Mouse (Mus musculus): Measurements from ENCODE around the gene Kcnn4. TPM values are rescaled to one million over a fixed set of nuclear protein-coding genes. Genes with fewer than 3 reads are reported as not detected.
"Not testable (repeated sequence)": the region's sequence is repeated elsewhere in the genome, so short reads cannot be mapped to it uniquely, and the experiment has no call there.

Kcnn4 gene
- polyA plus RNA-seq, 1 experiment from 2014 or later: 41.0 TPM

DNA sequence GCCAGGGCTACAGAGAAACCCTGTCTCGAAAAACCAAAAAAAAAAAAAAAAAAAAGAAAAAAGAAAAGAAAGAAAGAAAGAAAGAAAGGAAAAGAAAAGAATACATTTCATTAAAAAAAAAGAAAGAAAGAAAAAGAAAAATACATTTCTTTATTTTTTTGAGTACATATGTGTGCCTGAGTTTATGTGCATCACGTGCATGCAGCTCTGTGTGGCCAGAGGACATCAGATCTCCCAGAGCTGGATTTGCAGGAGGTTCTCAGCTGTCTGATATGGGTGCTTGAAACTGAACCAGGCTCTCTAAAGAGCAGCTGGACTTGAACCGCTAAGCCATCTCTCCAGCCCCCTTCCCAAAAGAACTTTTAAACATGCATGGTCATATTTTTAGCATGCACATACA is 24.0 kb downstream of the Kcnn4 start:
- Histone ChIP-seq H3K4me2 (ENCODE audit: low read depth, low read length) (peak overlapping the region; percentile 61; the same call in 1 of the 2 replicates), H3K27me3 (ENCODE audit: insufficient read depth, low read length) (no peaks in the 10 kb centered on the region), H3K27ac (ENCODE audit: low read depth) (peak overlapping the region; percentile 78), H3K4me3 (ENCODE audit: low read depth, low read length) (no peak overlapping the region), H3K36me3 (replicated peaks; ENCODE audit: insufficient read depth, low read length) (no peaks in the 10 kb centered on the region), H3K9me3 (ENCODE audit: low read length) (no peaks in the 10 kb centered on the region), H3K4me1 (ENCODE audit: insufficient read depth) (peaks cover 32% of the 10 kb centered on the region), H3K9ac (replicated peaks) (no peak overlapping the region)
- no peak for DNase-seq
- WGBS (ENCODE audit: insufficient replicate concordance): 55% methylated on average over 3 of the region's 3 CpGs
- TF ChIP-seq CTCF (IDR thresholded peaks at IDR 0.05; ENCODE audit: low read depth) (no peak), EP300 (IDR thresholded peaks at IDR 0.05; ENCODE audit: low read depth) (no peak)
- no peak for ATAC-seq

DNA sequence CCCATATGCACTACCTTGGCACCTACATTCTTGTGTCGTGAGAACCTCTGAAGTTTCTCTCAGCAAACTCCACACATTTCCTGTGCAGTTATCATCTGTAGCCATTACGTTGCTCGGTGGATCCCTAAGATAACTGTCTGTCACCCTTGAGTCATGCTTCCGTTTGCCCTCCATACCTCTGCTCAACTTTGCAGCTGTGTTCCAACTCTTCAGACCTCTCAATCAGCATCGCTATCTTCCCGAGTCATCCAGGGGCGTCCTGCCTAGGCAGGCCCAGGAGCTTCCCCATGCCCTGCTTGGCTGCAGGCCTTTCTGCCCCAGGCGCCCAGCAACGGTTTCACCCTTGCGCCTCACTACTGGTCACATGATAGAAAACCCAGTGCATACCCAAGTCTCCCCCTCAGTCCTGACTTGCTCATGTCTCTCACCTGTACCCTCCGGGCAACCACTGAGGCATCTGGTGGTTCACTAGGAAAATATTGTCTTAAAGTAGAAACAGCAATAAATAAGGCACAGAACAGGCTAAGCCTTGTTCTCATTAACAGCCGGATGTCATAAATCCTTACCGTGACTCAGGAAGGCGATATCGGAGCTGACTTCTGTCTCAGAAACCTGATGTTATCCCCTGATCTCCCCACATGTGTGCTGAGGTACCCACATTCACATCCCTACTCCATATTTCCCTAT is 24.6 kb downstream of the Kcnn4 start:
- H3K4me1 ChIP-seq (ENCODE audit: insufficient read depth): peaks cover 32% of the 10 kb centered on the region
- 31% methylated on average over 15 of the region's 15 CpGs for WGBS (ENCODE audit: insufficient replicate concordance)
- peak overlapping the region; percentile 61 for H3K4me2 ChIP-seq (ENCODE audit: low read depth, low read length)
- H3K4me3 ChIP-seq (ENCODE audit: low read depth, low read length): 0 out of 2 replicates have a peak overlapping the region, but pooled peaks have one; percentile 10
- H3K9ac ChIP-seq (replicated peaks): peak overlapping the region; percentile 58
- no peak for TF ChIP-seq CTCF (IDR thresholded peaks at IDR 0.05; ENCODE audit: low read depth)
- peak; percentile 78 for TF ChIP-seq EP300 (IDR thresholded peaks at IDR 0.05; ENCODE audit: low read depth)
- peak overlapping the region; percentile 78 for H3K27ac ChIP-seq (ENCODE audit: low read depth)
- DNase-seq (no peak), ATAC-seq (peak; percentile 3)
- H3K9me3 ChIP-seq (ENCODE audit: low read length): no peaks in the 10 kb centered on the region
- H3K27me3 ChIP-seq (ENCODE audit: insufficient read depth, low read length): no peaks in the 10 kb centered on the region
- no peaks in the 10 kb centered on the region for H3K36me3 ChIP-seq (replicated peaks; ENCODE audit: insufficient read depth, low read length)

DNA sequence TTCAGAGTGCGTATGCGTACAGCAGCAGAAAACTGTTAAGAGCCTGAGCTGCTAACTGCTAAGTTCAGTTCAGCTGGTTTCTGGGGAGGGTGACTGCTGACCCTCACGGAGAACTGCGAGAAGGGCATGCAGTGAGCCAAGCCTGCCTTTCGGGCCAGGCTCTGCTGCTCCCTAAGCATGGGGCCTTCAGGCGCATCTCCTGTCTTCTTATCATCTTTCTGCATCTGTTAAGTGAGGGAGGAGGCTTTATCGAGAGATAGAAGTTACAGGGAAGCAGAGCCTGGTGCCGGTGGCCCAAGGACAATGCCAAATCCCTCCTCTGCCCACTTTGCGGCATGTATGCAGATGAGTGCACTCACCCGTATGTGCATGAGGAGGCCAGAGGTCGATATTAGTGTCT is 26.8 kb downstream of the Kcnn4 start:
- peak overlapping the region; percentile 18; the same call in 1 of the 2 replicates for H3K9ac ChIP-seq (replicated peaks)
- no peak for ATAC-seq
- TF ChIP-seq CTCF (IDR thresholded peaks at IDR 0.05; ENCODE audit: low read depth): no peak
- TF ChIP-seq EP300 (IDR thresholded peaks at IDR 0.05; ENCODE audit: low read depth): peak; percentile 82
- no peak for DNase-seq
- no peaks in the 10 kb centered on the region for H3K27me3 ChIP-seq (ENCODE audit: insufficient read depth, low read length)
- WGBS (ENCODE audit: insufficient replicate concordance): 52% methylated on average over 11 of the region's 11 CpGs
- H3K4me3 ChIP-seq (ENCODE audit: low read depth, low read length): no peak overlapping the region
- no peaks in the 10 kb centered on the region for H3K36me3 ChIP-seq (replicated peaks; ENCODE audit: insufficient read depth, low read length)
- H3K27ac ChIP-seq (ENCODE audit: low read depth): peak overlapping the region; percentile 58; the same call in 1 of the 2 replicates
- peak overlapping the region; percentile 79 for H3K4me2 ChIP-seq (ENCODE audit: low read depth, low read length)
- no peaks in the 10 kb centered on the region for H3K9me3 ChIP-seq (ENCODE audit: low read length)
- H3K4me1 ChIP-seq (ENCODE audit: insufficient read depth): peaks cover 37% of the 10 kb centered on the region

DNA sequence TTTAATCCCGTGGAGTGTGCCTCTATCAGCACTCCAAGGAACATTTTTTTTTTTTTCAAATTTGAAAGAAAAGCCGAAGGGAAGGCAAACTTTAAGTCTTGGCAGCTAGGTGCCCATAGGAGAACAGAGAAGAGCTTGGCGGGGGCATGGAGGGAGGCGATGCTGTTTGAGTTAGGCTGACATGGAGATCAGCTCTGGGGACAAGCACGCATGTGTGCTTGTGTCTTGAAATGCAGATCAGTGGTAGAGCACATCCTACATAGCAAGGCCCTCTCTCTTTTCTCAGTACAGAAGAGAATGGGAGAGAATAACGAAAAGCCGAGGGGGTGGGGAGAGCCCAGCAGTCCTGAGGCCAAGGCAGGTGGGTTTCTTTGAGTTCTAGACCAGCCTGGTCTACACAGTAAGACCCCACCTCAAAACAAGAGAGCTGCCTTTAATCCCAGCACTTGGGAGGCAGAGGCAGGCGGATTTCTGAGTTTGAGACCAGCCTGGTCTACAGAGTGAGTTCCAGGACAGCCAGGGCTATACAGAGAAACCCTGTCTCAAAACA is 28.4 kb downstream of the Kcnn4 start:
- H3K9me3 ChIP-seq (ENCODE audit: low read length): no peaks in the 10 kb centered on the region; the same call in 1 of the 2 replicates
- peaks cover 33% of the 10 kb centered on the region for H3K4me1 ChIP-seq (ENCODE audit: insufficient read depth)
- TF ChIP-seq CTCF (IDR thresholded peaks at IDR 0.05; ENCODE audit: low read depth) (no peak), EP300 (IDR thresholded peaks at IDR 0.05; ENCODE audit: low read depth) (no peak)
- peak overlapping the region; percentile 95 for H3K27ac ChIP-seq (ENCODE audit: low read depth)
- H3K36me3 ChIP-seq (replicated peaks; ENCODE audit: insufficient read depth, low read length): peaks cover 8% of the 10 kb centered on the region
- peak overlapping the region; percentile 79 for H3K4me2 ChIP-seq (ENCODE audit: low read depth, low read length)
- peak overlapping the region; percentile 51 for H3K4me3 ChIP-seq (ENCODE audit: low read depth, low read length)
- peak overlapping the region; percentile 66 for H3K9ac ChIP-seq (replicated peaks)
- H3K27me3 ChIP-seq (ENCODE audit: insufficient read depth, low read length): no peaks in the 10 kb centered on the region
- ATAC-seq (no peak), DNase-seq (no peak)
- 81% methylated on average over 8 of the region's 8 CpGs for WGBS (ENCODE audit: insufficient replicate concordance)

DNA sequence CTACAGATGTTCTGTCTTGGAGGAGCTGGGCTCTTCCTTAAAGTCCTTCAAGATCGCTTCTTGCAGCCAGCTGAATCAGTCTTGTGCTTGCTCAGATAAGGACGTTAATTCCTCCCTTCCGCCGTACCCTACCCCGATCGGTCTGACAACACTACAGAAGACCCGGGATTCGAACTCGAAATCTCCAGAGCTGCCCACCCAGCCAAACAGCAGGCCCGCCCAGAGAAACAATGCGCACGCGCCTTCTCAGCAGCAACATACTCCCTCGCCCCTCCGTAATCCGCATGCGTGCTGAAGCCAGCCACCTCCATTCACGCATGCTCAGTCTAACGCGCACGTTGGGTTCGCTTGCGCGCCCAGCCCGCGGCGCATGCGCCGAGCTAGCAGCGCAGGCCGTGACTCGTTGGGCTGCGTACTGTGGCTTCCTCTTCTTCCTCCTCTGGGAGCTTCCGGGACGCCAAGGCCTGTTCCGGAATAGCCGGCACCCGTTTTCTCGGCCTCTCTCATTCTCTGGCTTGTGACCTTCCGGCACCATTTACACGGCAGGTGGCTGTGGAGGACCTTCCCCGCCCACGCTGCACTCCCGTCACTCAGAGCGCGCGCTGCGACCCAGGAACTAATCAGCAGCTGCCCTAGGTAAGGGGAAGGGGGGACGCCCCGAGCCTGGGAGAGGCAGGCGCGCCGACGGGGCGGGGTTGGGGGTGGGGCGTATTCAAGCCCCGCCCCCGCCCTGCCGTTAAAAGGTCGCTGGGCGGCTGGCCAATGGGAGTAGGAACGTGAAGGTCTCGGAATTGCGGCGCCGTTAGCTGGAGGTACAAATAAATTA is 29.4 kb downstream of the Kcnn4 start, which contains the start of gene Smg9:
Smg9 (plus strand) TSS at position 364 of the 826 bp plus-strand sequence.
- peak within 1 kb of the TSS; percentile 51 for H3K4me3 ChIP-seq (ENCODE audit: low read depth, low read length)
- DNase-seq (peak; percentile 97), ATAC-seq (peak; percentile 94)
- H3K9ac ChIP-seq (replicated peaks): peak within 1 kb of the TSS; percentile 66
- H3K36me3 ChIP-seq (replicated peaks; ENCODE audit: insufficient read depth, low read length): peaks cover 15% of the 10 kb centered on the region
- H3K4me2 ChIP-seq (ENCODE audit: low read depth, low read length): peak within 1 kb of the TSS; percentile 79
- no peaks in the 10 kb centered on the region; the same call in 1 of the 2 replicates for H3K9me3 ChIP-seq (ENCODE audit: low read length)
- peaks cover 31% of the 10 kb centered on the region for H3K4me1 ChIP-seq (ENCODE audit: insufficient read depth)
- WGBS (ENCODE audit: insufficient replicate concordance): 1% methylated on average over 66 of the region's 66 CpGs
- peak within 1 kb of the TSS; percentile 95 for H3K27ac ChIP-seq (ENCODE audit: low read depth)
- no peak for TF ChIP-seq CTCF (IDR thresholded peaks at IDR 0.05; ENCODE audit: low read depth)
- no peak for TF ChIP-seq EP300 (IDR thresholded peaks at IDR 0.05; ENCODE audit: low read depth)
- H3K27me3 ChIP-seq (ENCODE audit: insufficient read depth, low read length): no peaks in the 10 kb centered on the region

DNA sequence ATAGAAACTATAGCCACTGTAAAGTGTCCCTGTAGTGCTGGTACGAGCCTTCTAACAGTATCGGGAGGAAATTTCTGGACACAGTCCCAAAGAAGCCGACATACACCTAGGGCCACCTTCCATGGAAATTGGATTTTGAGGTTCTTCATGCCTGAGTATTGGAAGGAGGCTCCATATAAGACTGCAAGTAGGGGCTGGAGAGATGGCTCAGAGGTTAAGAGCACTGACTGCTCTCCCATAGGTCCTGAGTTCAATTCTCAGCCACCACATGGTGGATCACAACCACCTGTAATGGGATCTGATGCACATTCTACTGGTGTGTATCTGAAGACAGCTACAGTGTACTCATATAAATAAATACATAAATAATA is 30.0 kb downstream of the Kcnn4 start:
- Histone ChIP-seq H3K36me3 (replicated peaks; ENCODE audit: insufficient read depth, low read length) (peaks cover 19% of the 10 kb centered on the region), H3K4me1 (ENCODE audit: insufficient read depth) (peaks cover 25% of the 10 kb centered on the region), H3K4me3 (ENCODE audit: low read depth, low read length) (peak overlapping the region; percentile 51), H3K9me3 (ENCODE audit: low read length) (no peaks in the 10 kb centered on the region; the same call in 1 of the 2 replicates), H3K27ac (ENCODE audit: low read depth) (peak overlapping the region; percentile 95), H3K27me3 (ENCODE audit: insufficient read depth, low read length) (no peaks in the 10 kb centered on the region), H3K4me2 (ENCODE audit: low read depth, low read length) (peak overlapping the region; percentile 79), H3K9ac (replicated peaks) (peak overlapping the region; percentile 66)
- ATAC-seq (no peak), DNase-seq (no peak)
- TF ChIP-seq EP300 (IDR thresholded peaks at IDR 0.05; ENCODE audit: low read depth): no peak
- TF ChIP-seq CTCF (IDR thresholded peaks at IDR 0.05; ENCODE audit: low read depth): no peak
- 9% methylated on average over 3 of the region's 3 CpGs for WGBS (ENCODE audit: insufficient replicate concordance)

DNA sequence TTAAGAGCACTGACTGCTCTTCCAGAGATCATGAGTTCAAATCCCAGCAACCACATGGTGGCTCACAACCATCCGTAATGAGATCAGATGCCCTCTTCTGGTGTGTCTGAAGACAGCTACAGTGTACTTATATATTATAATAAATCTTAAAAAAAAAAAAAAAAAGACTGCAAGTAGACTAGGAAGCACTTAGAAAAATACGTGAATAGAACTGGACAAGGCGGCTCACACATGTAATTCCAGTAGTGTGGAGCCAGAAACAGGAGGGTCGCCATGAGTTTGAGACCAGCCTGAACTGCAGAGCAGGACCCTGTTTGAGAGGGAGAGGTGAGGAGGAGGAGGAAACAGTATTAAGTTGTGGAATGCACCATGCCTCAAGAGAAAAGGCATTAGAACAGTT is 30.4 kb downstream of the Kcnn4 start:
- DNase-seq; H3K27me3 ChIP-seq (ENCODE audit: insufficient read depth, low read length); H3K9me3 ChIP-seq (ENCODE audit: low read length); ATAC-seq: not testable (repeated sequence)
- peak overlapping the region; percentile 95; the same call in 1 of the 2 replicates for H3K27ac ChIP-seq (ENCODE audit: low read depth)
- peak overlapping the region; percentile 66 for H3K9ac ChIP-seq (replicated peaks)
- H3K4me2 ChIP-seq (ENCODE audit: low read depth, low read length): peak overlapping the region; percentile 79
- WGBS (ENCODE audit: insufficient replicate concordance): 74% methylated on average over 4 of the region's 4 CpGs
- peaks cover 21% of the 10 kb centered on the region for H3K4me1 ChIP-seq (ENCODE audit: insufficient read depth)
- peak overlapping the region; percentile 51 for H3K4me3 ChIP-seq (ENCODE audit: low read depth, low read length)
- peaks cover 23% of the 10 kb centered on the region for H3K36me3 ChIP-seq (replicated peaks; ENCODE audit: insufficient read depth, low read length)
